Mouse (Mus musculus) liver, embryonic 15.5 days (tissue): ENCODE measurements around the gene Mapkapk3. TPM values are rescaled to one million over a fixed set of nuclear protein-coding genes. Genes with fewer than 3 reads are reported as not detected.

Experiments used
- ATAC-seq: fragments of 200-750 bp; cut with Nextera tagmentation; 2 replicates; pipeline ENCODE4 v1.8.0; 2017; ENCODE audit warnings: moderate number of reproducible peaks, mild to moderate bottlenecking, moderate library complexity; ENCODE audit not compliant: insufficient read depth
- H3K27ac ChIP-seq: fragments of 300-500 bp; sonication (generic); replicated peaks from 2 replicates; pipeline ENCODE4 v1.5.1; 2015; ENCODE audit warnings: mild to moderate bottlenecking, inconsistent platforms
- H3K27me3 ChIP-seq: fragments of 300-500 bp; sonication (generic); 2 replicates; pipeline ENCODE4 v1.6.1; 2015; ENCODE audit warnings: mild to moderate bottlenecking, inconsistent platforms
- H3K36me3 ChIP-seq: fragments of 300-500 bp; sonication (generic); replicated peaks from 2 replicates; pipeline ENCODE4 v1.6.1; 2015; ENCODE audit warnings: moderate library complexity, mild to moderate bottlenecking, inconsistent platforms
- H3K4me1 ChIP-seq: fragments of 300-500 bp; sonication (generic); replicated peaks from 2 replicates; pipeline ENCODE4 v1.6.1; 2015; ENCODE audit warnings: inconsistent platforms
- H3K4me2 ChIP-seq: fragments of 300-500 bp; sonication (generic); 2 replicates; pipeline ENCODE4 v1.6.1; 2015; ENCODE audit warnings: moderate library complexity, mild to moderate bottlenecking, inconsistent platforms
- H3K4me3 ChIP-seq: fragments of 300-500 bp; sonication (generic); replicated peaks from 2 replicates; pipeline ENCODE4 v1.5.1; 2015; ENCODE audit warnings: mild to moderate bottlenecking, inconsistent platforms
- H3K9ac ChIP-seq: fragments of 300-500 bp; sonication (generic); 2 replicates; pipeline ENCODE4 v1.6.1; 2015; ENCODE audit warnings: moderate library complexity, mild to moderate bottlenecking, inconsistent platforms
- H3K9me3 ChIP-seq: fragments of 300-500 bp; sonication (generic); replicated peaks from 2 replicates; pipeline ENCODE4 v1.6.1; 2016; ENCODE audit warnings: inconsistent platforms
- WGBS: fragments of 180-500 bp; shearing (Covaris S2); methylation state at CpG from one replicate; pipeline ENCODE4 v1.1.7; 2015; ENCODE audit warnings: mixed read lengths; ENCODE audit not compliant: insufficient replicate concordance; 5-methylcytosine and 5-hydroxymethylcytosine counted together
- polyA plus RNA-seq: library from polyadenylated mRNA; unstranded; fragments of >200 nt; fragmentation: Nextera tagmentation; extraction: Ambion mirVana; gene quantifications from 2 replicates; pipeline ENCODE4 v1.2.1, GENCODE M21; 2015

Gene Mapkapk3
- polyA plus RNA-seq, 1 experiment from 2014 or later, result 11.7 TPM

- WGBS, result 51% methylated on average over 4 of the region's 4 CpGs
- no peaks in the 10 kb centered on the region for H3K9me3 ChIP-seq
- H3K36me3 ChIP-seq, result no peaks in the 10 kb centered on the region
- no peak overlapping the region for H3K4me3 ChIP-seq
- H3K9ac ChIP-seq, result no peak overlapping the region
- no peaks in the 10 kb centered on the region for H3K4me1 ChIP-seq
- no peak for ATAC-seq
- no peak overlapping the region for H3K4me2 ChIP-seq
- H3K27ac ChIP-seq, result no peak overlapping the region
- H3K27me3 ChIP-seq, result no peaks in the 10 kb centered on the region
Measured at GRCm38 (mm10) chr9:107324799-107325561, 35.3 kb upstream of the Mapkapk3 start.

GRCm38 (mm10) chr9:107323558-107323957 is 33.9 kb upstream of the Mapkapk3 start:
- H3K36me3 ChIP-seq, result no peaks in the 10 kb centered on the region
- WGBS, result 18% methylated on average over 6 of the region's 6 CpGs
- no peak for ATAC-seq
- no peaks in the 10 kb centered on the region for H3K4me1 ChIP-seq
- H3K27ac ChIP-seq, result no peak overlapping the region
- H3K9ac ChIP-seq, result no peak overlapping the region
- H3K9me3 ChIP-seq, result no peaks in the 10 kb centered on the region
- H3K4me2 ChIP-seq, result no peak overlapping the region
- H3K27me3 ChIP-seq, result no peaks in the 10 kb centered on the region
- no peak overlapping the region for H3K4me3 ChIP-seq

- Histone ChIP-seq H3K27me3 (no peaks in the 10 kb centered on the region), H3K4me3 (no peak overlapping the region), H3K9ac (no peak overlapping the region), H3K27ac (no peak overlapping the region), H3K36me3 (no peaks in the 10 kb centered on the region), H3K9me3 (no peaks in the 10 kb centered on the region), H3K4me1 (no peaks in the 10 kb centered on the region), H3K4me2 (no peak overlapping the region)
- WGBS, result 68% methylated on average over 8 of the region's 8 CpGs
- ATAC-seq, result no peak
Measured at GRCm38 (mm10) chr9:107322461-107323050, 32.9 kb upstream of the Mapkapk3 start.

GRCm38 (mm10) chr9:107315791-107316190 is 26.1 kb upstream of the Mapkapk3 start:
- Histone ChIP-seq H3K9ac (no peak overlapping the region), H3K4me2 (no peak overlapping the region), H3K36me3 (no peaks in the 10 kb centered on the region), H3K27ac (no peak overlapping the region), H3K4me1 (peaks cover 20% of the 10 kb centered on the region), H3K9me3 (no peaks in the 10 kb centered on the region), H3K4me3 (no peak overlapping the region), H3K27me3 (no peaks in the 10 kb centered on the region)
- no peak for ATAC-seq
- WGBS, result 57% methylated on average over 2 of the region's 2 CpGs

- WGBS, result 27% methylated on average over 3 of the region's 3 CpGs
- ATAC-seq, result no peak
- Histone ChIP-seq H3K4me3 (no peak overlapping the region), H3K36me3 (no peaks in the 10 kb centered on the region), H3K27ac (no peak overlapping the region), H3K4me2 (no peak overlapping the region), H3K9ac (no peak overlapping the region), H3K9me3 (no peaks in the 10 kb centered on the region), H3K27me3 (no peaks in the 10 kb centered on the region), H3K4me1 (peaks cover 21% of the 10 kb centered on the region)
Measured at GRCm38 (mm10) chr9:107313926-107314325, 24.2 kb upstream of the Mapkapk3 start.

GRCm38 (mm10) chr9:107312811-107313584 is 23.3 kb upstream of the Mapkapk3 start:
- H3K4me1 ChIP-seq, result peaks cover 30% of the 10 kb centered on the region
- H3K36me3 ChIP-seq, result no peaks in the 10 kb centered on the region
- peak overlapping the region; percentile 66 for H3K27ac ChIP-seq
- no peaks in the 10 kb centered on the region for H3K27me3 ChIP-seq
- no peak overlapping the region; the same call in 1 of the 2 replicates for H3K4me3 ChIP-seq
- no peaks in the 10 kb centered on the region for H3K9me3 ChIP-seq
- H3K9ac ChIP-seq, result no peak overlapping the region
- peak; percentile 68 for ATAC-seq
- 13% methylated on average over 10 of the region's 10 CpGs for WGBS
- H3K4me2 ChIP-seq, result peak overlapping the region; percentile 50

GRCm38 (mm10) chr9:107309600-107309999 is 19.9 kb upstream of the Mapkapk3 start:
- no peak overlapping the region for H3K9ac ChIP-seq
- no peaks in the 10 kb centered on the region for H3K27me3 ChIP-seq
- H3K36me3 ChIP-seq, result no peaks in the 10 kb centered on the region
- ATAC-seq, result no peak
- H3K4me3 ChIP-seq, result no peak overlapping the region
- no peak overlapping the region for H3K27ac ChIP-seq
- H3K4me1 ChIP-seq, result peaks cover 64% of the 10 kb centered on the region
- H3K9me3 ChIP-seq, result no peaks in the 10 kb centered on the region
- H3K4me2 ChIP-seq, result no peak overlapping the region
- WGBS, result 64% methylated on average over 5 of the region's 5 CpGs

- Histone ChIP-seq H3K27me3 (no peaks in the 10 kb centered on the region), H3K9ac (no peak overlapping the region), H3K4me1 (peaks cover 68% of the 10 kb centered on the region), H3K36me3 (no peaks in the 10 kb centered on the region), H3K9me3 (no peaks in the 10 kb centered on the region), H3K27ac (no peak overlapping the region), H3K4me3 (no peak overlapping the region), H3K4me2 (no peak overlapping the region)
- ATAC-seq, result no peak
- WGBS, result 73% methylated on average over 9 of the region's 9 CpGs
Measured at GRCm38 (mm10) chr9:107309171-107309570, 19.5 kb upstream of the Mapkapk3 start.

GRCm38 (mm10) chr9:107308346-107309000 is 18.8 kb upstream of the Mapkapk3 start:
- no peaks in the 10 kb centered on the region for H3K36me3 ChIP-seq
- H3K27me3 ChIP-seq, result no peaks in the 10 kb centered on the region
- H3K27ac ChIP-seq, result peak overlapping the region; percentile 66; the same call in 1 of the 2 replicates
- peaks cover 70% of the 10 kb centered on the region for H3K4me1 ChIP-seq
- WGBS, result 79% methylated on average over 9 of the region's 9 CpGs
- H3K9me3 ChIP-seq, result no peaks in the 10 kb centered on the region
- no peak for ATAC-seq
- no peak overlapping the region for H3K4me2 ChIP-seq
- no peak overlapping the region for H3K4me3 ChIP-seq
- H3K9ac ChIP-seq, result no peak overlapping the region

- H3K27ac ChIP-seq, result peak overlapping the region; percentile 66
- H3K36me3 ChIP-seq, result no peaks in the 10 kb centered on the region
- peak overlapping the region; percentile 18; the same call in 1 of the 2 replicates for H3K9ac ChIP-seq
- peak overlapping the region; percentile 51 for H3K4me2 ChIP-seq
- 46% methylated on average over 12 of the region's 12 CpGs for WGBS
- H3K27me3 ChIP-seq, result no peaks in the 10 kb centered on the region
- peaks cover 70% of the 10 kb centered on the region for H3K4me1 ChIP-seq
- ATAC-seq, result peak; percentile 40
- H3K9me3 ChIP-seq, result no peaks in the 10 kb centered on the region
- H3K4me3 ChIP-seq, result no peak overlapping the region; the same call in 1 of the 2 replicates
Measured at GRCm38 (mm10) chr9:107307886-107308285, 18.2 kb upstream of the Mapkapk3 start.
